ENCODE assay signal across 15 mouse cellular contexts in the genomic region with DNA sequence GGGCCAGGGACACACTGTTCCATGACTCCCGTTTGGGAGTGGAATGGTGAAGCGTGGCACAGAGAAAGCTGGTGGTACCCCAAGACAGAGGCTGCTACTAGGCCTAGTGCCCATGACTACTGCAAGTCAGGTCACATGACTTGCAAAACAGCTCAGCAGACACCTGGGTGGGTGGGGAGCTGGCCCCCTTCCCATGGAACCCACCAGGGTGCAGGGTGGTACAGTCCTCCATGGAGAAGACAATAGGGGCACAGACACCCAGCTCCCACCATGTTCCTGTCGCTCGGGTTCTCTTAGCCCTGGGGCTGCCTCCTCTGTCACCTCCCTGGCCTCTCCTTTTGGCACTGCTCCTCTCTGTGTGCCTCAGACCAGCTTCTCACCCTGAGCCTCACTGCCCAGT. TPM values are rescaled to one million over a fixed set of nuclear protein-coding genes. Genes with fewer than 3 reads are reported as not detected.
A peak's percentile ranks its signal among the peaks of the same experiment; 100 is the strongest.
DNase-seq lines count a peak whose midpoint lies in the region; ATAC-seq and TF ChIP-seq lines count a peak whose summit lies in the region.
"Had no signal": no experiment of that assay in that cellular context is flagged by ENCODE, and none has a peak within 500 bp of the region (broad histone marks: within the 10 kb centered on the region; RNA-seq: fewer than 3 reads in every experiment).

No protein-coding gene starts in this region.

- TF ChIP-seq CTCF in layer of hippocampus, adult 2 months (conservative IDR thresholded peaks at IDR 0.05): no peak

- peaks cover 5% of the 10 kb centered on the region; the same call in 1 of the 2 replicates for H3K36me3 ChIP-seq in forebrain, embryonic 13.5 days (ENCODE audit: poor library complexity, severe bottlenecking)
- peaks cover 9% of the 10 kb centered on the region for H3K36me3 ChIP-seq in forebrain, embryonic 14.5 days (ENCODE audit: control insufficient read depth, insufficient read depth, low read length)
- H3K36me3 ChIP-seq in limb, embryonic 10.5 days: no peaks in the 10 kb centered on the region
- H3K36me3 ChIP-seq: G1E had no signal

- DNase-seq in forebrain, embryonic 14.5 days (ENCODE audit: low spot score): no peak
- no peak for DNase-seq in layer of hippocampus, adult 2 months (ENCODE audit: low spot score in 2 of 2)
- DNase-seq in layer of hippocampus, postnatal 10 days (ENCODE audit: low spot score in 2 of 2): no peak
- DNase-seq in cerebellum, postnatal 25 days: peak; percentile 34 to 53
- no peak for DNase-seq in limb, embryonic 10.5 days (ENCODE audit: low spot score)
- no peak for DNase-seq in adrenal gland, postnatal 36 days
- no peak for DNase-seq in adrenal gland, adult 2 months
- DNase-seq: heart, adult 18-20 months; heart, postnatal 4 days; kidney, adult 9 months; lung, embryonic 14.5 days; thymus, postnatal 14 days had no signal

- peaks cover 53% of the 10 kb centered on the region for H3K4me1 ChIP-seq in forebrain, embryonic 13.5 days
- peaks cover 10% of the 10 kb centered on the region; the same call in 1 of the 2 replicates for H3K4me1 ChIP-seq in forebrain, embryonic 14.5 days (ENCODE audit: control insufficient read depth, insufficient read depth, low read length)
- peaks cover 27% of the 10 kb centered on the region for H3K4me1 ChIP-seq in limb, embryonic 10.5 days

- no peak overlapping the region for H3K27ac ChIP-seq in forebrain, embryonic 13.5 days
- no peak overlapping the region for H3K27ac ChIP-seq in forebrain, embryonic 14.5 days (ENCODE audit: low read depth, low read length)
- peak overlapping the region; percentile 96 for H3K27ac ChIP-seq in layer of hippocampus, adult 2 months
- H3K27ac ChIP-seq in limb, embryonic 10.5 days: no peak overlapping the region

- WGBS in forebrain, embryonic 13.5 days: 85% methylated on average over 4 of the region's 4 CpGs
- WGBS in forebrain, embryonic 14.5 days: 67% methylated on average over 4 of the region's 4 CpGs
- WGBS in limb, embryonic 10.5 days: 78% methylated on average over 4 of the region's 4 CpGs

- no peaks in the 10 kb centered on the region for H3K9me3 ChIP-seq in forebrain, embryonic 13.5 days (replicated peaks)
- H3K9me3 ChIP-seq in forebrain, embryonic 14.5 days (replicated peaks; ENCODE audit: control insufficient read depth, low read length): no peaks in the 10 kb centered on the region
- H3K9me3 ChIP-seq in limb, embryonic 10.5 days (replicated peaks): no peaks in the 10 kb centered on the region
- H3K9me3 ChIP-seq: G1E had no signal

- no peak for ATAC-seq in forebrain, embryonic 13.5 days
- ATAC-seq in forebrain, embryonic 14.5 days: no peak

- H3K9ac ChIP-seq in forebrain, embryonic 13.5 days: no peak overlapping the region
- no peak overlapping the region for H3K9ac ChIP-seq in forebrain, embryonic 14.5 days (ENCODE audit: low read length)

- H3K4me2 ChIP-seq in forebrain, embryonic 13.5 days: peak overlapping the region; percentile 97; the same call in 1 of the 2 replicates
- no peak overlapping the region for H3K4me2 ChIP-seq in forebrain, embryonic 14.5 days (ENCODE audit: low read length)

- H3K4me3 ChIP-seq in forebrain, embryonic 13.5 days: no peak overlapping the region
- H3K4me3 ChIP-seq in forebrain, embryonic 14.5 days (ENCODE audit: low read depth, low read length): no peak overlapping the region
- H3K4me3 ChIP-seq in layer of hippocampus, adult 2 months: no peak overlapping the region
- peak overlapping the region; percentile 67 for H3K4me3 ChIP-seq in limb, embryonic 10.5 days

- peaks cover 8% of the 10 kb centered on the region for H3K27me3 ChIP-seq in forebrain, embryonic 13.5 days
- H3K27me3 ChIP-seq in forebrain, embryonic 14.5 days (replicated peaks; ENCODE audit: control insufficient read depth, insufficient read depth, low read length): 0 out of 2 replicates have a peak, but pooled peaks cover 6% of the 10 kb centered on the region
- peaks cover 28% of the 10 kb centered on the region for H3K27me3 ChIP-seq in limb, embryonic 10.5 days (ENCODE audit: low read depth, poor library complexity, severe bottlenecking)

RNA-seq across cellular contexts. Expression of a gene that starts 13.9 kb away (rescaled TPM):
- polyA plus RNA-seq in forebrain, embryonic 13.5 days (2015; fragmentation: Nextera tagmentation; extraction: Ambion mirVana): 22.3 and 30.5 TPM in 2 replicates
- polyA plus RNA-seq in forebrain, embryonic 14.5 days (2014; fragmentation: Nextera tagmentation; extraction: Ambion mirVana): 26.0 and 26.2 TPM in 2 replicates
- 10 to 100 TPM; 16.4 to 21.9 TPM for total RNA-seq in layer of hippocampus, adult 2 months (2021)
- total RNA-seq in layer of hippocampus, postnatal 10 days (2021): 10 to 100 TPM; 21.7 to 27.4 TPM
- polyA plus RNA-seq in limb, embryonic 10.5 days (2016; fragmentation: Nextera tagmentation; extraction: Ambion mirVana): 16.7 and 22.6 TPM in 2 replicates
- 10 to 100 TPM; 30.1 to 35.5 TPM for total RNA-seq in adrenal gland, postnatal 36 days (2021)
- 10 to 100 TPM; 28.9 to 39.7 TPM for total RNA-seq in adrenal gland, adult 2 months (2021)
- 15.3 and 16.3 TPM in 2 replicates for polyA plus RNA-seq in adrenal gland, adult 2 months (2012; rRNA removed)

RNA-seq across cellular contexts. Expression of a gene that starts 25.0 kb away (rescaled TPM):
- polyA plus RNA-seq in forebrain, embryonic 13.5 days (2015; fragmentation: Nextera tagmentation; extraction: Ambion mirVana): 76.9 and 103 TPM in 2 replicates
- polyA plus RNA-seq in forebrain, embryonic 14.5 days (2014; fragmentation: Nextera tagmentation; extraction: Ambion mirVana): 154 and 209 TPM in 2 replicates
- 1,000 to 10,000 TPM; 1,421 to 1,432 TPM for total RNA-seq in layer of hippocampus, adult 2 months (2021)
- total RNA-seq in layer of hippocampus, postnatal 10 days (2021): 1,000 to 10,000 TPM; 1,214 to 1,219 TPM
- 7.6 and 9.7 TPM in 2 replicates for polyA plus RNA-seq in limb, embryonic 10.5 days (2016; fragmentation: Nextera tagmentation; extraction: Ambion mirVana)
- 10 to 100 TPM; 16.1 to 21.6 TPM for total RNA-seq in adrenal gland, postnatal 36 days (2021)
- total RNA-seq in adrenal gland, adult 2 months (2021): 10 to 100 TPM; 18.5 to 30.1 TPM
- 81.1 and 101 TPM in 2 replicates for polyA plus RNA-seq in adrenal gland, adult 2 months (2012; rRNA removed)
- total RNA-seq: megakaryocyte, adult 5-6 weeks had no signal
- polyA plus RNA-seq: G1E had no signal

Comparison
In these comparisons a context has a peak if more than half of its experiments do, and no peak if none do; other contexts are left out.
1. DNase-seq: peak in cerebellum, postnatal 25 days (2 of 2); none in forebrain, embryonic 14.5 days (single experiment), layer of hippocampus, adult 2 months (0 of 2), layer of hippocampus, postnatal 10 days (0 of 2), limb, embryonic 10.5 days (single experiment), adrenal gland, postnatal 36 days (0 of 2) and adrenal gland, adult 2 months (single experiment).
2. RNA of a gene that starts 25.0 kb away (total RNA-seq): 1,421 to 1,432 TPM in layer of hippocampus, adult 2 months and 1,214 to 1,219 TPM in layer of hippocampus, postnatal 10 days; 18.5 to 30.1 TPM in adrenal gland, adult 2 months and 16.1 to 21.6 TPM in adrenal gland, postnatal 36 days; every median in the first group is over 10 times any median in the second.